Mouse (Mus musculus) left cerebral cortex, postnatal 4 days (tissue): ENCODE results near the gene Zfp184. TPM values are rescaled to one million over a fixed set of nuclear protein-coding genes. Genes with fewer than 3 reads are reported as not detected.
A peak's percentile ranks its signal among the peaks of the same experiment; 100 is the strongest.

ENCODE experiments used
- DNase-seq: peaks from one replicate; pipeline ENCODE4 v3.0.0-alpha.2; 2022
- intact Hi-C: fragments of 180-260 bp; cut with DNase I; formaldehyde crosslinking; loops from one replicate; pipeline ENCODE4 v1.15.1; 2025
- microRNA-seq: library from miRNA; unstranded; fragments of <30 nt; microRNA quantifications from one replicate; pipeline ENCODE4 v1.2.0, GENCODE M21; 2022
- total RNA-seq, 2 experiments: library from RNA; stranded (reverse); gene quantifications; 2 replicates each; pipeline ENCODE4 v1.2.3; 2021

Zfp184 gene
- total RNA-seq, 2 experiments from 2014 or later: 12.1 to 14.0 TPM

DNA sequence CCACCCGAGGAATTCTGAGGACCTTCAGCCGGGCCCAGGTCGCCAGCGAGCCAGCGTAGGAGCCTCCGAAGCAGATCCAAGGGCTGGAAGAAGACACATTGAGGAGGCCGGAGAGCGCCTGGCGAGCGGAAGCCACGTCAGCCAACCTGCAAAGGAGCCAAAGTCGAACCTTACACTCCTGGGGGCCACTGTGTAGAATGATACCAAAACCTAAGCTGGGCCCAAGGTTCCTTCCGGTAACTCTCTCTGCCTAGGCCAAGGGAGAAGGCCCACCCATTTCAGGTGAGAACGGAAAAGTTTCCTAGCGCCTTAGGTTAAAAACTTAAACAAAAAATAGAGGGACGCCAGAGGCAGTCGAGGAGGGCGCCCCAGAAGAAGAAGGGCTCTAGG lies 62.2 kb downstream of the Zfp184 start:
- no peak for DNase-seq
- intact Hi-C loops: no loop called here

DNA sequence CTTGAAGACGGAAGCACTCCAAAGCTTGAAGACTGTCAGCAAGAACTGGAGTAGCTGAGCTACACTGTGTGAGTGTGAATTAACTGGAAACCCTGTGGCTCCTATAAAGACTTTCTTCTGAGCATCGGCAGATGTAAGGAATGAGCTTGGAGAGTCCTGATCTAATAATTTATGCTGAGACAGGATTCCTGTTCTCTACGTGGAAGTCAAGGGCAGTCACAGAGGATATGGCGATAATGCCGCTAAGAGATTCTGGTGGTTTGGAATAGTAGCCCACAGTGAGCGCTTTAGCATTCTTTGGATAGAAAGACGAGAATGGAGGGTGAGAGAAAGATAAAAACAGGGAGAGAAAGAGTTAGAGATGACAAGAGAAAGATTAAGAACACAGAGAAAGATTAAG lies 63.0 kb downstream of the Zfp184 start:
- intact Hi-C loops: no loop called here
- no peak for DNase-seq

GRCm38 (mm10) chr13:22008707-22009106 lies 63.8 kb downstream of the Zfp184 start:
- intact Hi-C loops: no loop called here
- no peak for DNase-seq

- intact Hi-C loops: no loop called here
- no peak for DNase-seq
Measured at GRCm38 (mm10) chr13:22009642-22010041, 64.7 kb downstream of the Zfp184 start, which contains the start of gene Prss16. TSS of gene Prss16 (minus strand) at chr13:22009742.

Small RNA genes lying within 50 kb of the gene (microRNA-seq; reads per million reads assigned to microRNA genes)
- not detected for gene Gm44456
- gene Mir1983: 4,930 reads per million, percentile 90 among the genes with 10 or more reads in this experiment

Other genes starting within 250 kb of the Zfp184 start
- gene Olfr1359, start 247.0 kb upstream of the Zfp184 start, total RNA-seq: not detected
- 100 to 1,000 TPM; 112 to 115 TPM for gene Hist1h2bl, start 229.0 kb upstream of the Zfp184 start, total RNA-seq
- gene Hist1h2ai, start 228.7 kb upstream of the Zfp184 start, total RNA-seq: 100 to 1,000 TPM; 129 to 178 TPM
- gene Hist1h3h, start 227.4 kb upstream of the Zfp184 start, total RNA-seq: 100 to 1,000 TPM; 159 to 180 TPM
- gene Hist1h2bm, start 223.1 kb upstream of the Zfp184 start, total RNA-seq: 10 to 100 TPM; 34.8 to 37.4 TPM
- 10 to 100 TPM; 35.9 to 46.7 TPM for gene Hist1h4j, start 210.0 kb upstream of the Zfp184 start, total RNA-seq
- 100 to 1,000 TPM; 525 to 563 TPM for gene Hist1h4k, start 194.6 kb upstream of the Zfp184 start, total RNA-seq
- gene Hist1h2ak, start 191.3 kb upstream of the Zfp184 start, total RNA-seq: 10 to 100 TPM; 59.3 to 67.5 TPM
- 10 to 100 TPM; 57.6 to 68.8 TPM for gene Hist1h2bn, start 191.0 kb upstream of the Zfp184 start, total RNA-seq
- 10 to 100 TPM; 55.3 to 56.6 TPM for gene Hist1h1b, start 164.5 kb upstream of the Zfp184 start, total RNA-seq
- gene Hist1h3i, start 161.7 kb upstream of the Zfp184 start, total RNA-seq: 100 to 1,000 TPM; 145 to 150 TPM
- 10 to 100 TPM; 13.0 to 15.8 TPM for gene Hist1h2an, start 157.9 kb upstream of the Zfp184 start, total RNA-seq
- 10 to 100 TPM; 41.6 to 49.7 TPM for gene Hist1h2bp, start 157.6 kb upstream of the Zfp184 start, total RNA-seq
- 100 to 1,000 TPM; 108 to 110 TPM for gene Hist1h2bq, start 134.9 kb upstream of the Zfp184 start, total RNA-seq
- gene Hist1h2ao, start 134.6 kb upstream of the Zfp184 start, total RNA-seq: not detected
- 100 to 1,000 TPM; 320 to 409 TPM for gene Hist1h4m, start 133.3 kb upstream of the Zfp184 start, total RNA-seq
- gene Hist1h4n, start 112.9 kb upstream of the Zfp184 start, total RNA-seq: 10 to 100 TPM; 34.5 to 43.1 TPM
- 100 to 1,000 TPM; 184 to 208 TPM for gene Hist1h2ap, start 111.6 kb upstream of the Zfp184 start, total RNA-seq
- 100 to 1,000 TPM; 106 to 108 TPM for gene Hist1h2br, start 111.4 kb upstream of the Zfp184 start, total RNA-seq
- gene Pom121l2, start 36.1 kb downstream of the Zfp184 start, total RNA-seq: under 1 TPM in 1 of 2 experiments, not detected in 1; 0.12 TPM
- gene Prss16, start 64.6 kb downstream of the Zfp184 start, total RNA-seq: not detected
- 100 to 1,000 TPM; 126 to 134 TPM for gene Hist1h2ah, start 90.5 kb downstream of the Zfp184 start, total RNA-seq
- 100 to 1,000 TPM in 1 of 2 experiments, 10 to 100 TPM in 1; 95.1 to 120 TPM for gene Hist1h2bk, start 90.8 kb downstream of the Zfp184 start, total RNA-seq
- 10 to 100 TPM; 89.3 to 89.6 TPM for gene Hist1h4i, start 96.3 kb downstream of the Zfp184 start, total RNA-seq
- 10 to 100 TPM; 59.9 to 64.0 TPM for gene Hist1h2ag, start 97.8 kb downstream of the Zfp184 start, total RNA-seq
- gene Hist1h2bj, start 98.1 kb downstream of the Zfp184 start, total RNA-seq: 10 to 100 TPM; 53.8 to 62.6 TPM
- gene Vmn1r188, start 139.3 kb downstream of the Zfp184 start, total RNA-seq: not detected
- not detected for gene Vmn1r189, start 160.7 kb downstream of the Zfp184 start, total RNA-seq
- gene Vmn1r191, start 238.9 kb downstream of the Zfp184 start, total RNA-seq: not detected
- not detected for gene Vmn1r192, start 246.0 kb downstream of the Zfp184 start, total RNA-seq